Mouse (Mus musculus): ENCODE data around the gene Slc30a9.

DNA sequence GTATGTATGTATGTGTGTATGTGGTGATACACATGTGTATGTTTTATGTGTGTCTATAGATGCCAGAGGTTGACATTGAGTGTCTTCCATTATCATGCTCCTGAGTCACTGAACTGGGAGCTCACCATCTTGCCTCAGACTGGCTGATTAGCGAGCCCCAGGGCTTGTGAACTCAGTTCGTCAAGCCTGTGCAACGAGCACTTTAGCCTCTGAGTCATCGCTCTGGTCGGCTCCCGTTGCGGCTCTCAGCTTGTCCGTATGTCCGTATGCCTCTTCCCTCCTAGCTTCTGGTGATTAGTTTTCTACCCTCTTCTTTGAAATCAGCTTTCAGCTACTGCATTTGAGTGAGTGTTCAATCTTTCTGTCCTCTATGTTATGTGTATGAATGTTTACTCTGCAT lies 27.3 kb upstream of the Slc30a9 start:
- TF ChIP-seq CTCF (IDR thresholded peaks at IDR 0.05; ENCODE audit: insufficient read depth, low read length) = no peak
- no peak for TF ChIP-seq POLR2A (IDR thresholded peaks at IDR 0.05; ENCODE audit: borderline replicate concordance, extremely low read depth, low read depth, low read length)

Measured in lung, adult 2 months (tissue).